Mouse (Mus musculus): ENCODE measurements around the gene Zfp706. TPM values are rescaled to one million over a fixed set of nuclear protein-coding genes. Genes with fewer than 3 reads are reported as not detected.
"Not testable (repeated sequence)": the region's sequence is repeated elsewhere in the genome, so short reads cannot be mapped to it uniquely, and the experiment has no call there.

Zfp706 gene
- total and polyA plus RNA-seq, 2 experiments: 22.5 TPM

DNA sequence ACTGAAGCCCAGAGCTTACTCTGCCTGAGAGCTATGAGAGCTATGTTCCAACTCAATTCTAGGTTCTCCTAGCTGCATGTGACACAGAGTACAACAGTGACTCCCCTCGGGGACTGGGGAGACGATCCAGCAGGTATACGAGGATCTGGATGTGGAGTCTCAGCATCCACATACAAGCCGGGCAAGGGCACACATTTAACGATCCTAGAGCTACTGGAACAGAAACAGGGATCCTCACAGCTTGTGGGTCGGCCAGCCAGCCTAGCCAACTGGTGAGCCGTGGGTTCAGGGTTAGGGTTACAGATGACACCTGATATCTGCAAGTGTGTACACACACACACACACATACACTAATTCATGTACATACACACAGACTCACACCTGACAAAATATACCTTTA is 5.3 kb downstream of the Zfp706 start:
- no peak overlapping the region for H3K4me3 ChIP-seq (ENCODE audit: insufficient read depth, low read depth, low read length)
- H3K9ac ChIP-seq (ENCODE audit: low read depth, low read length): no peak overlapping the region
- H3K27me3 ChIP-seq (ENCODE audit: control insufficient read depth, insufficient read depth, low read length): no peaks in the 10 kb centered on the region
- H3K36me3 ChIP-seq (ENCODE audit: control insufficient read depth, insufficient read depth, low read length): peaks cover 45% of the 10 kb centered on the region
- no peak for DNase-seq (ENCODE audit: extremely low read depth, low read depth, low spot score)
- 85% methylated on average over 7 of the region's 7 CpGs for WGBS
- no peak overlapping the region for H3K27ac ChIP-seq (replicated peaks; ENCODE audit: insufficient read depth, low read depth, low read length)
- TF ChIP-seq CTCF (IDR thresholded peaks at IDR 0.05; ENCODE audit: low read depth, low read length) (no peak), POLR2A (IDR thresholded peaks at IDR 0.05; ENCODE audit: extremely low read depth, insufficient read depth, low read length) (no peak)
- H3K79me2 ChIP-seq (ENCODE audit: control insufficient read depth, insufficient read depth, low read length): peaks cover 9% of the 10 kb centered on the region; the same call in 1 of the 2 replicates
- H3K4me1 ChIP-seq (ENCODE audit: control insufficient read depth, insufficient read depth, low read length): peaks cover 6% of the 10 kb centered on the region

- DNase-seq (ENCODE audit: extremely low read depth, low read depth, low spot score); H3K27ac ChIP-seq (replicated peaks; ENCODE audit: insufficient read depth, low read depth, low read length); H3K4me3 ChIP-seq (ENCODE audit: insufficient read depth, low read depth, low read length); H3K27me3 ChIP-seq (ENCODE audit: control insufficient read depth, insufficient read depth, low read length); H3K4me1 ChIP-seq (ENCODE audit: control insufficient read depth, insufficient read depth, low read length); H3K9ac ChIP-seq (ENCODE audit: low read depth, low read length); H3K79me2 ChIP-seq (ENCODE audit: control insufficient read depth, insufficient read depth, low read length): not testable (repeated sequence)
- WGBS: 92% methylated on average over 7 of the region's 7 CpGs
- H3K36me3 ChIP-seq (ENCODE audit: control insufficient read depth, insufficient read depth, low read length): peaks cover 47% of the 10 kb centered on the region
These were observed 8.0 kb downstream of the Zfp706 start for GRCm38 (mm10) chr15:36999602-37000001.

DNA sequence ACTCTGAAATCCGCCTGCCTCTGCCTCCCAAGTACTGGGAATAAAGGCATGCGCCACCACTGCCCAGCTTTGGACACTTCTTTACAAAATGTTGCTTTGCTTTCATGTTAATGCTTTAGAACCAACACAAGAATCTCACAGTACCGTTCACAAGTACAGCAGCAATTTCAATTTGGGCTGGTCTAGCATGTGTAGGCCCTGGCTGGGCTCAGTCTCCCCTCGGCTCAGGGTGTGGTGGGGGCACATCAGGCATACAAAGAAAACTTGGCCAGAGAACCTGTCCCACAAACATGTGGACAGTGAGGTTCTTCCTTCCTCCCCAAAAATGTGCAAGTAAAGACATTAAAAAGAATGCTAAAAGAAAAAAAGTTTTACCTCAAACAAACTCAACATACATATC is 12.4 kb downstream of the Zfp706 start:
- H3K9ac ChIP-seq (ENCODE audit: low read depth, low read length): no peak overlapping the region
- 99% methylated on average over 4 of the region's 4 CpGs for WGBS
- peaks cover 24% of the 10 kb centered on the region for H3K36me3 ChIP-seq (ENCODE audit: control insufficient read depth, insufficient read depth, low read length)

DNA sequence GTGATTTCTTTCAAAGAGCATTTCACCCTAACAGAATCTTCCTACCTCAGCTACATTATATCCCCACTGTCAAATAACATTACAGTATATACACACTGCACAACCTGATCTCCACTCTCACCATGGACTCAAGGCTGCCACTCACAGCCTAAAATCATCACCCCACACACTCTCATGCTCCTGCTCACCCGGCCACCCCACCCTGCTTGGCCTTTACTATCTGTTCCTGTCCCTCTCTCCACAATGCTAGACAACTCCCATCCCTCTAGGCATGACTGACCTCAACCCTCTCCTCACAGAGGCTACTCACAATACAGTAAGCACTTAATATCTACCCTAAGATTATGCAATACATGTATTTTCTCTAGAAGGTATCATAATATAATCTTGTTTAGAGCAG is 12.9 kb downstream of the Zfp706 start:
- peaks cover 7% of the 10 kb centered on the region for H3K4me1 ChIP-seq (ENCODE audit: control insufficient read depth, insufficient read depth, low read length)
- 72% methylated on average over 1 of the region's 1 CpGs for WGBS
- TF ChIP-seq POLR2A (IDR thresholded peaks at IDR 0.05; ENCODE audit: extremely low read depth, insufficient read depth, low read length) (no peak), CTCF (IDR thresholded peaks at IDR 0.05; ENCODE audit: low read depth, low read length) (no peak)

More for the DNA sequence above, 12.4 kb downstream of the Zfp706 start:
- H3K4me3 ChIP-seq (ENCODE audit: insufficient read depth, low read depth, low read length): no peak overlapping the region
- H3K27me3 ChIP-seq (ENCODE audit: control insufficient read depth, insufficient read depth, low read length): no peaks in the 10 kb centered on the region
- H3K27ac ChIP-seq (replicated peaks; ENCODE audit: insufficient read depth, low read depth, low read length): no peak overlapping the region
- no peaks in the 10 kb centered on the region for H3K79me2 ChIP-seq (ENCODE audit: control insufficient read depth, insufficient read depth, low read length)
- TF ChIP-seq CTCF (IDR thresholded peaks at IDR 0.05; ENCODE audit: low read depth, low read length) (no peak), POLR2A (IDR thresholded peaks at IDR 0.05; ENCODE audit: extremely low read depth, insufficient read depth, low read length) (no peak)
- H3K4me1 ChIP-seq (ENCODE audit: control insufficient read depth, insufficient read depth, low read length): peaks cover 7% of the 10 kb centered on the region
- no peak for DNase-seq (ENCODE audit: extremely low read depth, low read depth, low spot score)

GRCm38 (mm10) chr15:36993435-36994178 is 14.0 kb downstream of the Zfp706 start:
- no peak for TF ChIP-seq POLR2A (IDR thresholded peaks at IDR 0.05; ENCODE audit: extremely low read depth, insufficient read depth, low read length)
- no peak for TF ChIP-seq CTCF (IDR thresholded peaks at IDR 0.05; ENCODE audit: low read depth, low read length)
- no peak overlapping the region for H3K9ac ChIP-seq (ENCODE audit: low read depth, low read length)
- peaks cover 7% of the 10 kb centered on the region for H3K4me1 ChIP-seq (ENCODE audit: control insufficient read depth, insufficient read depth, low read length)
- peak; percentile 59 for DNase-seq (ENCODE audit: extremely low read depth, low read depth, low spot score)
- peaks cover 15% of the 10 kb centered on the region for H3K36me3 ChIP-seq (ENCODE audit: control insufficient read depth, insufficient read depth, low read length)
- H3K4me3 ChIP-seq (ENCODE audit: insufficient read depth, low read depth, low read length): no peak overlapping the region
- H3K27me3 ChIP-seq (ENCODE audit: control insufficient read depth, insufficient read depth, low read length): no peaks in the 10 kb centered on the region
- H3K79me2 ChIP-seq (ENCODE audit: control insufficient read depth, insufficient read depth, low read length): no peaks in the 10 kb centered on the region
- 86% methylated on average over 8 of the region's 8 CpGs for WGBS
- H3K27ac ChIP-seq (replicated peaks; ENCODE audit: insufficient read depth, low read depth, low read length): no peak overlapping the region

More for the DNA sequence above, 12.9 kb downstream of the Zfp706 start:
- Histone ChIP-seq H3K4me3 (ENCODE audit: insufficient read depth, low read depth, low read length) (no peak overlapping the region), H3K9ac (ENCODE audit: low read depth, low read length) (no peak overlapping the region), H3K27ac (replicated peaks; ENCODE audit: insufficient read depth, low read depth, low read length) (no peak overlapping the region), H3K79me2 (ENCODE audit: control insufficient read depth, insufficient read depth, low read length) (no peaks in the 10 kb centered on the region), H3K36me3 (ENCODE audit: control insufficient read depth, insufficient read depth, low read length) (peaks cover 20% of the 10 kb centered on the region), H3K27me3 (ENCODE audit: control insufficient read depth, insufficient read depth, low read length) (no peaks in the 10 kb centered on the region)
- DNase-seq (ENCODE audit: extremely low read depth, low read depth, low spot score): no peak

DNA sequence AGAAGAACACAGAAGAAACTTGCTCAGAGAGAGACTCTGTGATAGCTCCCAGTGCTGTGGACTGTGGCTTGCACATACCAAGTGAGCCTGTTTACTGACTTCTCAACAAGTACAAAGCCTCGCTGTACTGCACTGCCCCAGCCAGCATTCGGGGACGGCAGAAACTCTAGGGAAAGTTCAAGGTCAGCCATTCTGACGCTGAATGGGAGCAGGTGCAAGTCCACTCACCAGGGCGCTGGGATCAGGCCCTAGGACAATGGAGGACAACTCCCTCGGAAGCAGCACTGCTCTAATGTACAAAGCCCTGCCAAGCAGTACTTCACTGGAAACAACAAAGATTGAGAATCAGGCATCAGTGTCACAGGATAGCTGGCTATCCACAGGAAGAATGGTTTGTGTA is 16.2 kb downstream of the Zfp706 start:
- 19% methylated on average over 6 of the region's 6 CpGs for WGBS
- DNase-seq (ENCODE audit: extremely low read depth, low read depth, low spot score): peak; percentile 90
- H3K36me3 ChIP-seq (ENCODE audit: control insufficient read depth, insufficient read depth, low read length): no peaks in the 10 kb centered on the region
- no peak overlapping the region for H3K4me3 ChIP-seq (ENCODE audit: insufficient read depth, low read depth, low read length)
- TF ChIP-seq POLR2A (IDR thresholded peaks at IDR 0.05; ENCODE audit: extremely low read depth, insufficient read depth, low read length): no peak
- no peak for TF ChIP-seq CTCF (IDR thresholded peaks at IDR 0.05; ENCODE audit: low read depth, low read length)
- no peaks in the 10 kb centered on the region for H3K79me2 ChIP-seq (ENCODE audit: control insufficient read depth, insufficient read depth, low read length)
- peaks cover 7% of the 10 kb centered on the region for H3K4me1 ChIP-seq (ENCODE audit: control insufficient read depth, insufficient read depth, low read length)
- no peaks in the 10 kb centered on the region for H3K27me3 ChIP-seq (ENCODE audit: control insufficient read depth, insufficient read depth, low read length)
- H3K27ac ChIP-seq (replicated peaks; ENCODE audit: insufficient read depth, low read depth, low read length): peak overlapping the region; percentile 12
- H3K9ac ChIP-seq (ENCODE audit: low read depth, low read length): no peak overlapping the region
